Mouse (Mus musculus): ENCODE results near the gene Gm21904. TPM values are rescaled to one million over a fixed set of nuclear protein-coding genes. Genes with fewer than 3 reads are reported as not detected.
"Not testable (repeated sequence)": the region's sequence is repeated elsewhere in the genome, so short reads cannot be mapped to it uniquely, and the experiment has no call there.

Gene Gm21904
- not detected in 2 replicates for polyA plus RNA-seq (2014; fragmentation: Nextera tagmentation; extraction: Ambion mirVana)

GRCm38 (mm10) chrY:17846166-17846565 is at the start of gene Gm21904:
Gm21904 (minus strand) TSS chrY:17846266.
- WGBS: no CpG with 5 or more reads among the region's 3 CpGs
- not testable (repeated sequence) for H3K36me3 ChIP-seq (replicated peaks; ENCODE audit: control insufficient read depth, insufficient read depth, low read depth, low read length); ATAC-seq (replicated peaks; ENCODE audit: insufficient number of reproducible peaks, low FRiP score, low TSS enrichment, low read depth); H3K9ac ChIP-seq (replicated peaks; ENCODE audit: low read length); H3K4me1 ChIP-seq (ENCODE audit: control insufficient read depth, insufficient read depth, low read length); H3K4me2 ChIP-seq (ENCODE audit: low read depth, low read length); DNase-seq (ENCODE audit: low spot score); H3K9me3 ChIP-seq (replicated peaks; ENCODE audit: control insufficient read depth, low read length); H3K4me3 ChIP-seq (ENCODE audit: low read depth, low read length); H3K27me3 ChIP-seq (ENCODE audit: control insufficient read depth, insufficient read depth, low read length); H3K27ac ChIP-seq (replicated peaks; ENCODE audit: low read depth, low read length)

- H3K4me3 ChIP-seq (ENCODE audit: low read depth, low read length); H3K4me1 ChIP-seq (ENCODE audit: control insufficient read depth, insufficient read depth, low read length); H3K36me3 ChIP-seq (replicated peaks; ENCODE audit: control insufficient read depth, insufficient read depth, low read depth, low read length); H3K9me3 ChIP-seq (replicated peaks; ENCODE audit: control insufficient read depth, low read length); DNase-seq (ENCODE audit: low spot score); ATAC-seq (replicated peaks; ENCODE audit: insufficient number of reproducible peaks, low FRiP score, low TSS enrichment, low read depth); H3K4me2 ChIP-seq (ENCODE audit: low read depth, low read length); H3K27me3 ChIP-seq (ENCODE audit: control insufficient read depth, insufficient read depth, low read length); H3K27ac ChIP-seq (replicated peaks; ENCODE audit: low read depth, low read length); H3K9ac ChIP-seq (replicated peaks; ENCODE audit: low read length): not testable (repeated sequence)
These were observed 28.4 kb upstream of the Gm21904 start, which contains the start of the genes Gm20772 and Gm20831 for GRCm38 (mm10) chrY:17874441-17874840. Gm20772 (plus strand) TSS chrY:17874741. Gm20831 (plus strand) TSS chrY:17874741.

Other genes with a start within 250 kb of the Gm21904 start
- not detected in 2 replicates for gene Gm20772, start 28.5 kb upstream of the Gm21904 start, polyA plus RNA-seq (2014; fragmentation: Nextera tagmentation; extraction: Ambion mirVana)
- gene Gm20831, start 28.5 kb upstream of the Gm21904 start, polyA plus RNA-seq (2014; fragmentation: Nextera tagmentation; extraction: Ambion mirVana): not detected in 2 replicates
- gene Srsy, start 91.1 kb upstream of the Gm21904 start, polyA plus RNA-seq (2014; fragmentation: Nextera tagmentation; extraction: Ambion mirVana): not detected in 2 replicates
- gene Gm21764, start 215.5 kb upstream of the Gm21904 start, polyA plus RNA-seq (2014; fragmentation: Nextera tagmentation; extraction: Ambion mirVana): not detected in 2 replicates
- gene Ssty1, start 242.8 kb upstream of the Gm21904 start, polyA plus RNA-seq (2014; fragmentation: Nextera tagmentation; extraction: Ambion mirVana): not detected in 2 replicates

Measured in embryonic facial prominence, embryonic 11.5 days (tissue).